11 mouse cellular contexts compared by ENCODE assay signal in genomic region chr8:8991026-8991425, GRCm38 (mm10).
DNase-seq lines count a peak whose midpoint lies in the region; ATAC-seq and TF ChIP-seq lines count a peak whose summit lies in the region.
"Had no signal": no experiment of that assay in that cellular context is flagged by ENCODE, and none has a peak within 500 bp of the region (broad histone marks: within the 10 kb centered on the region; RNA-seq: fewer than 3 reads in every experiment).

No protein-coding gene starts in this region.

- H3K4me3 ChIP-seq in liver, adult 2 months (ENCODE audit: insufficient read depth, low read depth, low read length) = no peak overlapping the region
- no peak overlapping the region for H3K4me3 ChIP-seq in liver, embryonic 11.5 days (ENCODE audit: low read depth, low read length)
- no peak overlapping the region for H3K4me3 ChIP-seq in heart, embryonic 16.5 days (ENCODE audit: low read length)
- H3K4me3 ChIP-seq: forebrain, embryonic 10.5 days; limb, embryonic 12.5 days had no signal

- no peaks in the 10 kb centered on the region for H3K27me3 ChIP-seq in liver, adult 2 months (ENCODE audit: control insufficient read depth, insufficient read depth, low read length)
- H3K27me3 ChIP-seq in liver, embryonic 11.5 days (replicated peaks; ENCODE audit: control insufficient read depth, insufficient read depth, low read length) = 0 out of 2 replicates have a peak, but pooled peaks cover 2% of the 10 kb centered on the region
- H3K27me3 ChIP-seq in heart, embryonic 16.5 days (ENCODE audit: control insufficient read depth, insufficient read depth, low read length) = no peaks in the 10 kb centered on the region
- H3K27me3 ChIP-seq: limb, embryonic 12.5 days had no signal

- no peak for ATAC-seq in liver, embryonic 11.5 days (replicated peaks; ENCODE audit: low FRiP score)
- ATAC-seq in heart, embryonic 16.5 days (replicated peaks; ENCODE audit: extremely low read depth, insufficient read depth, low FRiP score) = no peak
- ATAC-seq: inflammation-experienced regulatory T-cells, adult 6 months had no signal

- no peak for TF ChIP-seq CTCF in liver, adult 2 months (IDR thresholded peaks at IDR 0.05; ENCODE audit: low read depth, low read length)

- no peak overlapping the region for H3K27ac ChIP-seq in liver, adult 2 months (replicated peaks; ENCODE audit: insufficient read depth, low read depth, low read length)
- no peak overlapping the region for H3K27ac ChIP-seq in liver, embryonic 11.5 days (ENCODE audit: low read depth, low read length)
- H3K27ac ChIP-seq in heart, embryonic 16.5 days (ENCODE audit: low read length) = peak overlapping the region; percentile 88
- H3K27ac ChIP-seq: limb, embryonic 12.5 days had no signal

- H3K4me1 ChIP-seq in liver, adult 2 months (ENCODE audit: control insufficient read depth, insufficient read depth, low read length) = peaks cover 2% of the 10 kb centered on the region; the same call in 1 of the 2 replicates
- peaks cover 2% of the 10 kb centered on the region; the same call in 1 of the 2 replicates for H3K4me1 ChIP-seq in liver, embryonic 11.5 days (replicated peaks; ENCODE audit: control insufficient read depth, insufficient read depth, low read length)
- H3K4me1 ChIP-seq in heart, embryonic 16.5 days (ENCODE audit: control insufficient read depth, insufficient read depth, low read length) = peaks cover 27% of the 10 kb centered on the region

- H3K79me2 ChIP-seq in liver, adult 2 months (ENCODE audit: control insufficient read depth, insufficient read depth, low read length) = no peaks in the 10 kb centered on the region

- no peaks in the 10 kb centered on the region for H3K9me3 ChIP-seq in liver, embryonic 11.5 days (ENCODE audit: control insufficient read depth, low read length)
- H3K9me3 ChIP-seq in heart, embryonic 16.5 days (replicated peaks; ENCODE audit: control insufficient read depth, low read length) = no peaks in the 10 kb centered on the region
- H3K9me3 ChIP-seq: limb, embryonic 12.5 days had no signal

- H3K4me2 ChIP-seq in liver, embryonic 11.5 days = no peak overlapping the region
- H3K4me2 ChIP-seq in heart, embryonic 16.5 days (ENCODE audit: low read depth, low read length) = no peak overlapping the region
- H3K4me2 ChIP-seq: limb, embryonic 12.5 days had no signal

- DNase-seq in liver, adult 2 months (ENCODE audit: extremely low read depth, low read depth, low spot score) = peak; percentile 6
- DNase-seq in liver, embryonic 11.5 days (ENCODE audit: low spot score) = no peak
- peak; percentile 22 for DNase-seq in heart, adult 8-10 months (ENCODE audit: low spot score)
- DNase-seq in kidney, postnatal 36 days = peak; percentile 40 to 41
- DNase-seq in layer of hippocampus, postnatal 36 days = no peak
- no peak for DNase-seq in right cerebral cortex, adult 18-20 months
- DNase-seq: cerebellum, adult 18-20 months had no signal

- no peaks in the 10 kb centered on the region for H3K36me3 ChIP-seq in liver, adult 2 months (ENCODE audit: control insufficient read depth, insufficient read depth, low read length)
- H3K36me3 ChIP-seq in liver, embryonic 11.5 days (ENCODE audit: control insufficient read depth, insufficient read depth, low read length) = no peaks in the 10 kb centered on the region
- no peaks in the 10 kb centered on the region for H3K36me3 ChIP-seq in heart, embryonic 16.5 days (ENCODE audit: control insufficient read depth, insufficient read depth)
- H3K36me3 ChIP-seq: forebrain, embryonic 10.5 days; limb, embryonic 12.5 days had no signal

- no peak for TF ChIP-seq POLR2A in liver, adult 2 months (IDR thresholded peaks at IDR 0.05; ENCODE audit: extremely low read depth, insufficient read depth, low read length)

- WGBS in liver, adult 2 months = 81% methylated on average over 8 of the region's 8 CpGs
- WGBS in liver, embryonic 11.5 days = 83% methylated on average over 8 of the region's 8 CpGs
- 51% methylated on average over 8 of the region's 8 CpGs for WGBS in heart, embryonic 16.5 days

- H3K9ac ChIP-seq in liver, adult 2 months (ENCODE audit: low read depth, low read length) = no peak overlapping the region
- H3K9ac ChIP-seq in liver, embryonic 11.5 days (ENCODE audit: low read depth, low read length) = no peak overlapping the region
- H3K9ac ChIP-seq in heart, embryonic 16.5 days (ENCODE audit: low read length) = no peak overlapping the region
- H3K9ac ChIP-seq: limb, embryonic 12.5 days had no signal

Comparison
In these comparisons a context has a peak if more than half of its experiments do, and no peak if none do; other contexts are left out.
1. DNase-seq: peak in liver, adult 2 months (single experiment), heart, adult 8-10 months (single experiment) and kidney, postnatal 36 days (2 of 2); none in liver, embryonic 11.5 days (single experiment), layer of hippocampus, postnatal 36 days (0 of 2) and right cerebral cortex, adult 18-20 months (single experiment).